Mouse (Mus musculus) forelimb bud, embryonic 11.5 days (tissue): ENCODE results near the gene Mrtfa.

Source experiments
- DNase-seq: peaks from one replicate; pipeline ENCODE4 v3.0.0-alpha.2; 2012; ENCODE audit warnings: low read depth, low spot score

The Mrtfa gene

GRCm38 (mm10) chr15:80994959-80995358 is 195.6 kb downstream of the Mrtfa start:
- DNase-seq = no peak

- no peak for DNase-seq
These were observed 200.8 kb downstream of the Mrtfa start for GRCm38 (mm10) chr15:80989712-80990111.

DNA sequence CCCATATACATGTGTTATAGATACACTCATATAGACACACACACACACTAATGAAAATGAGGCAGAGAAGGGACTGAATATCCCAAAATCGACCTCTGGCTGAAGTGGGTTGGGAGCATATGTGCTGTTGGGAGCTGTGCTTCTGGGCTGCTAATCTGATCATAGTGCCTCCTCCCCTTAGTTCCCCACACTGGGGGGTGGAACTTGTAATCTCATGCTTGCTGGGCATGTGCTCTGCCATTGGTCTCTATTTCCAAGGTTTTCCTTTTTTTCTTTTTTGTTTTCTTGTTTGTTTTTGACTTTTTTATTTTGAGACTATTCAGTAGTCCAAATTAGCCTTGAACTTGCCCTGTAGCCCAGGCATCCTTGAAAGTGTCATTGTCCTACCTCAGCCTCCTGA is 202.2 kb downstream of the Mrtfa start:
- no peak for DNase-seq

- no peak for DNase-seq
These were observed 207.3 kb downstream of the Mrtfa start for GRCm38 (mm10) chr15:80983264-80983663.

- DNase-seq = no peak
These were observed 209.4 kb downstream of the Mrtfa start for GRCm38 (mm10) chr15:80981176-80981575.

DNA sequence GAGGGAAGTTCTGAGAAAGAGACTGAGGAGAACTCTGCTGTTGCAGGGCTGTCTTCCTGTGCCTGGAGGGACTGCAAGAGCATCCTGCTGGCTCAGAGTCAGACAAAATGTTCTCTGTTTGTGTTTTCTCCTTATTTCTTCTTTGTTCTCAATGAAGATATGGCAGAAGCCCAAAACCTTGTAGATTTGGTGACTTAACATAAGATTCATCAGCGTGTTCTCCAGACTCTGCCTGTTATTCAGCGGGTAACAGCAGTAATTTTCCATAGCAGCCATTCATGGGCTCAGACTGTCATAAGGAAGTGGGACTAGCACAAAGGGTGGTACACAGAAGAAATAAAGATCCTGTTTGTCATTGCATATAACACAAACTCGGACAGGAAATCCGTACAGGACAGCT is 210.9 kb downstream of the Mrtfa start:
- no peak for DNase-seq

DNA sequence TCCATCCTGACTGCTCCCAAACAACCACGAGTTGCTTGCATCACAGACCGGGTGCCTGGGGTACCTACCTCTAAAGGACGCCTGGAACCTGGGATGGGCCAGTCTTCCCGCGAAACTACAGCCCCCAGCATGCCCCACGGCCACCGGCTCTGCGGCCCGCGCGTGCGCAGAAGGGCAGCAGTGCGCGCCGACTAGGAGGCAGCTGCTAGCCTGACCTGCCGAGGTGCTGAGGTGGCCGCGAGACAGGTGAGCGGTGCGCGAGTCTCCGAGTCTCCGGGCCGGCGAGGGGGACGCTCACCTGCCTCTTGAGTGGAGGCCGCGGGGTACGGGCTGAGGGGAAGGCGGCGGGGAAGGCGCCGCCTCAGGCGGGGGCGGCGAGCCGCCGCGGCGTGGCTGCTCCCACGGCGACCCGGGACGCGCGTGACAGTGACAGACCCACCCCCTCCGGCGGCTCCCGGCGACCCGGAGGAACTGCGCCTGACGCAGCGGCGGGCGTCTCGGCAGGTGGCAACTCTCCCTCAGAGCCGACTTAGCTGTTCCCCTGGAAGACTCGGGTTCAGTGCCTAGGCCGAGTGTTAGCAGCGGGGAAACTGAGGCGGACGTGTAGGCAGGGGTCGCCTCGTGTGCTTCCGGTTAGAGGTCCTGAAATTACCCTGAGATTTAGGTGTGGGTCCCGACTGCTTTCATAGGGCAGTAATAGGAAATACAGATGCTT is 212.8 kb downstream of the Mrtfa start, which contains the start of gene Sgsm3:
Gene Sgsm3, plus strand, starts transcription at position 146 of the 715 bp plus-strand sequence.
- DNase-seq = peak; percentile 83

DNA sequence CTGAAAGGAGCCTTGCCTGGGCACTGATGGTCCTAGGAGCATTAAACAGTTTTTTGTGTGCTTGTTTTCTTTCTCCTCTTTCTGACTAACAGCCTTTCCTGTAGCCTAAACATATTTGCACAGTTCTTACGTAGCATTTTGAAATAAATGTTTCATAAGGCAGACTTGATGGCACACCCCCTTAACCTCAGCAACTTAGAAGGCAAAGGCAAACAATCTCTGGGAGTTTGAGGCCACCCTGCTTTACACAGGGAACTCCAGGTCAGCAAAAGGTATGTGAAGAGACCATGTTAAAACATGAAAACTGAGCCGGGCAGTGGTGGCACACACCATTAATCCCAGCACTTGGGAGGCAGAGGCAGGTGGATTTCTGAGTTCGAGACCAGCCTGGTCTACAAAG is 214.9 kb downstream of the Mrtfa start:
- no peak for DNase-seq

GRCm38 (mm10) chr15:80974311-80974710 is 216.2 kb downstream of the Mrtfa start:
- peak; percentile 30 for DNase-seq

GRCm38 (mm10) chr15:80969371-80969770 is 221.2 kb downstream of the Mrtfa start:
- DNase-seq = no peak
